Mouse (Mus musculus) hindbrain, embryonic 16.5 days (tissue): ENCODE measurements around the gene Mnat1. TPM values are rescaled to one million over a fixed set of nuclear protein-coding genes. Genes with fewer than 3 reads are reported as not detected.

ENCODE experiments used
- ATAC-seq: fragments of 200-750 bp; cut with Nextera tagmentation; 2 replicates; pipeline ENCODE4 v1.8.0; 2017; ENCODE audit warnings: moderate TSS enrichment, moderate library complexity
- H3K27ac ChIP-seq: fragments of 300-500 bp; sonication (generic); 2 replicates; pipeline ENCODE4 v1.5.1; 2014; ENCODE audit warnings: low read depth, mild to moderate bottlenecking, control low read depth, low read length, moderate library complexity
- H3K27me3 ChIP-seq: fragments of 300-500 bp; sonication (generic); replicated peaks from 2 replicates; pipeline ENCODE4 v1.6.1; 2014; ENCODE audit warnings: low read length; ENCODE audit not compliant: control insufficient read depth, insufficient read depth
- H3K36me3 ChIP-seq: fragments of 300-500 bp; sonication (generic); 2 replicates; pipeline ENCODE4 v1.6.1; 2014; ENCODE audit warnings: mild to moderate bottlenecking, low read length, moderate library complexity, mixed read lengths; ENCODE audit not compliant: control insufficient read depth, insufficient read depth
- H3K4me1 ChIP-seq: fragments of 300-500 bp; sonication (generic); 2 replicates; pipeline ENCODE4 v1.6.1; 2014; ENCODE audit warnings: low read depth, low read length; ENCODE audit not compliant: control insufficient read depth, insufficient read depth
- H3K4me2 ChIP-seq: fragments of 300-500 bp; sonication (generic); 2 replicates; pipeline ENCODE4 v1.6.1; 2014; ENCODE audit warnings: mild to moderate bottlenecking, low read length, control low read depth, moderate library complexity
- H3K4me3 ChIP-seq: fragments of 300-500 bp; sonication (generic); 2 replicates; pipeline ENCODE4 v1.5.1; 2014; ENCODE audit warnings: mild to moderate bottlenecking, low read length, control low read depth, moderate library complexity
- H3K9ac ChIP-seq: fragments of 300-500 bp; sonication (generic); 2 replicates; pipeline ENCODE4 v1.6.1; 2014; ENCODE audit warnings: low read depth, mild to moderate bottlenecking, control low read depth, low read length, moderate library complexity
- H3K9me3 ChIP-seq: fragments of 300-500 bp; sonication (generic); 2 replicates; pipeline ENCODE4 v1.6.1; 2014; ENCODE audit warnings: mild to moderate bottlenecking, low read length, moderate library complexity; ENCODE audit not compliant: control insufficient read depth
- WGBS: fragments of 180-500 bp; shearing (Covaris S2); extraction: QIAGEN DNeasy Blood & Tissue Kit; methylation state at CpG from one replicate; pipeline ENCODE4 v1.1.7; 2014; 5-methylcytosine and 5-hydroxymethylcytosine counted together
- polyA plus RNA-seq: library from polyadenylated mRNA; unstranded; fragments of >200 nt; fragmentation: Nextera tagmentation; extraction: Ambion mirVana; gene quantifications from 2 replicates; pipeline ENCODE4 v1.2.1, GENCODE M21; 2015

Mnat1 gene
- polyA plus RNA-seq, 1 experiment from 2014 or later: 16.2 TPM

- no peak overlapping the region for H3K4me2 ChIP-seq
- no peak overlapping the region for H3K9ac ChIP-seq
- no peaks in the 10 kb centered on the region for H3K9me3 ChIP-seq
- 74% methylated on average over 1 of the region's 1 CpGs for WGBS
- no peaks in the 10 kb centered on the region for H3K4me1 ChIP-seq
- ATAC-seq: no peak
- H3K27ac ChIP-seq: no peak overlapping the region
- no peak overlapping the region for H3K4me3 ChIP-seq
- H3K36me3 ChIP-seq: no peaks in the 10 kb centered on the region
- H3K27me3 ChIP-seq: no peaks in the 10 kb centered on the region
Observed at GRCm38 (mm10) chr12:73209117-73209516, 85.6 kb downstream of the Mnat1 start.

- H3K9ac ChIP-seq: no peak overlapping the region
- H3K27me3 ChIP-seq: no peaks in the 10 kb centered on the region
- H3K4me2 ChIP-seq: no peak overlapping the region
- H3K9me3 ChIP-seq: no peaks in the 10 kb centered on the region
- no peaks in the 10 kb centered on the region for H3K4me1 ChIP-seq
- no peak overlapping the region for H3K4me3 ChIP-seq
- H3K36me3 ChIP-seq: no peaks in the 10 kb centered on the region
- H3K27ac ChIP-seq: no peak overlapping the region
- no peak for ATAC-seq
- WGBS: 85% methylated on average over 3 of the region's 3 CpGs
Observed at GRCm38 (mm10) chr12:73210454-73210853, 86.9 kb downstream of the Mnat1 start.

DNA sequence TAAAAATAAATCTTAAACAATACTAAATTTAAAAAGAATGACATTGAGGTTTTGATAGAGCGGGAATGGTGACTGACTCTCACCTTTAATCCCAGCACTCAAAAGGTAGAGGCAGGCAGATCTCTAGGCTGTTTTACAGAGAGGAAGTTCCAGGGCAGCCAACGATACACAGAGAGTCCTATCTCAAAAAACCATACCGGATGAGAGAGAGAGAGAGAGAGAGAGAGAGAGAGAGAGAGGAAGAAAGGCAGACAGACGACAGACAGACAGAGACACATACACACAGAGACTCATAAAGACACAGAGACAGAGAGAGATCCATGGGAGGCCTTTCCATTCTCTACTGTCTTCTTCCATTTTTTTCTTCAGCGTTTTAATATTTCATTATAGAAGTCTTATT lies 92.3 kb downstream of the Mnat1 start:
- H3K4me2 ChIP-seq: no peak overlapping the region
- no peaks in the 10 kb centered on the region for H3K9me3 ChIP-seq
- no peaks in the 10 kb centered on the region for H3K27me3 ChIP-seq
- H3K36me3 ChIP-seq: peaks cover 8% of the 10 kb centered on the region; the same call in 1 of the 2 replicates
- H3K9ac ChIP-seq: no peak overlapping the region
- H3K4me1 ChIP-seq: no peaks in the 10 kb centered on the region
- WGBS: 96% methylated on average over 5 of the region's 5 CpGs
- no peak for ATAC-seq
- no peak overlapping the region for H3K27ac ChIP-seq
- H3K4me3 ChIP-seq: no peak overlapping the region

GRCm38 (mm10) chr12:73218632-73219031 lies 95.1 kb downstream of the Mnat1 start:
- no peak for ATAC-seq
- Histone ChIP-seq H3K4me2 (no peak overlapping the region), H3K9ac (no peak overlapping the region), H3K36me3 (peaks cover 8% of the 10 kb centered on the region; the same call in 1 of the 2 replicates), H3K4me1 (no peaks in the 10 kb centered on the region), H3K27ac (no peak overlapping the region), H3K27me3 (no peaks in the 10 kb centered on the region), H3K9me3 (no peaks in the 10 kb centered on the region), H3K4me3 (no peak overlapping the region)
- 90% methylated on average over 5 of the region's 5 CpGs for WGBS

- no peak for ATAC-seq
- Histone ChIP-seq H3K9ac (no peak overlapping the region), H3K36me3 (peaks cover 8% of the 10 kb centered on the region; the same call in 1 of the 2 replicates), H3K9me3 (no peaks in the 10 kb centered on the region), H3K27ac (no peak overlapping the region), H3K4me2 (no peak overlapping the region), H3K27me3 (no peaks in the 10 kb centered on the region), H3K4me3 (no peak overlapping the region), H3K4me1 (no peaks in the 10 kb centered on the region)
- 88% methylated on average over 3 of the region's 3 CpGs for WGBS
Observed at GRCm38 (mm10) chr12:73221235-73221634, 97.7 kb downstream of the Mnat1 start.

DNA sequence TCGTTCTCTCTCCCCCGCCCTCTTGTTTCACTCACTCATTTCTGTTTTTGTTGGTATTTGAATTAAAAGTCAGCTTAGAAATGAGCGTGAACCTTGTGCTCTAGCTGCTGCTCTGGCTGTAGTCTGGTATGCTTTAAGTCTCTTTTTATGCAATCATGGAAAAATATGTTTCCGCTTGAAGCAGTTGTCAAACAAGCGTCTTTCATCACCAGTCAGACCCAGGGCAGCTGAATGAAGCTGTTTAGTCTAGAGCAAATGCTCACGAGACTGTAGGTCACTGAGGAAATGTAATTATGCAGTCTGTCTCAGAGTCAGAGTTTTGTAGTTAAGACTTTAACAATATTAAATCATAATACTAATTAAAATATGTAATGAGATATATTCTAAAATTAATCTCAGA lies 100.4 kb downstream of the Mnat1 start:
- Histone ChIP-seq H3K4me1 (no peaks in the 10 kb centered on the region), H3K9me3 (no peaks in the 10 kb centered on the region), H3K9ac (no peak overlapping the region), H3K4me3 (no peak overlapping the region), H3K27ac (no peak overlapping the region), H3K36me3 (peaks cover 8% of the 10 kb centered on the region; the same call in 1 of the 2 replicates), H3K27me3 (no peaks in the 10 kb centered on the region), H3K4me2 (no peak overlapping the region)
- 66% methylated on average over 6 of the region's 6 CpGs for WGBS
- ATAC-seq: no peak

GRCm38 (mm10) chr12:73228427-73228826 lies 104.9 kb downstream of the Mnat1 start:
- H3K4me2 ChIP-seq: no peak overlapping the region
- H3K4me1 ChIP-seq: no peaks in the 10 kb centered on the region
- H3K9ac ChIP-seq: no peak overlapping the region
- no peak overlapping the region for H3K27ac ChIP-seq
- 97% methylated on average over 3 of the region's 3 CpGs for WGBS
- ATAC-seq: no peak
- H3K9me3 ChIP-seq: no peaks in the 10 kb centered on the region
- no peaks in the 10 kb centered on the region for H3K27me3 ChIP-seq
- H3K4me3 ChIP-seq: no peak overlapping the region
- H3K36me3 ChIP-seq: no peaks in the 10 kb centered on the region

DNA sequence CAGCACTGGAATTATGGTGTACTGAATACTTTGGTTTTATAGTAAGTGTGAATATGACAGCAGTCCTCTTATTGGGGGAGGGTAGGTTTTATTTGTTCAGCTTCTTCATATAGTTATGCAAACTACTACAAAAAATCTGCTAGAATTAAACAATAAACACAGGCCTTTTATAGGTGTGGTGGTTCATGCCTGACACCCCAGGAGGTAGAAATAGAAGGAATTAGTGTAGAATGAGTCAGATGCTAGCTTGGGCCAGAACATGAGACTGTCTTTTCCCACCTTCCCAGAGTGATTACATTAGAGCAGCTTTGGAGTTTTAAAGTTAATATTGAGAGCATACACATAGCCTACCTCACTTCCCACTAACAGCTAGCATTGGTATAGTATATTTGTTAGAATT lies 106.7 kb downstream of the Mnat1 start:
- ATAC-seq: no peak
- Histone ChIP-seq H3K9me3 (no peaks in the 10 kb centered on the region), H3K27ac (no peak overlapping the region), H3K4me1 (no peaks in the 10 kb centered on the region), H3K4me3 (no peak overlapping the region), H3K9ac (no peak overlapping the region), H3K36me3 (no peaks in the 10 kb centered on the region), H3K27me3 (no peaks in the 10 kb centered on the region), H3K4me2 (no peak overlapping the region)

GRCm38 (mm10) chr12:73231552-73231951 lies 108.0 kb downstream of the Mnat1 start:
- Histone ChIP-seq H3K36me3 (no peaks in the 10 kb centered on the region), H3K4me1 (no peaks in the 10 kb centered on the region), H3K9me3 (no peaks in the 10 kb centered on the region), H3K4me2 (no peak overlapping the region), H3K9ac (no peak overlapping the region), H3K27me3 (no peaks in the 10 kb centered on the region), H3K4me3 (no peak overlapping the region), H3K27ac (no peak overlapping the region)
- no peak for ATAC-seq

DNA sequence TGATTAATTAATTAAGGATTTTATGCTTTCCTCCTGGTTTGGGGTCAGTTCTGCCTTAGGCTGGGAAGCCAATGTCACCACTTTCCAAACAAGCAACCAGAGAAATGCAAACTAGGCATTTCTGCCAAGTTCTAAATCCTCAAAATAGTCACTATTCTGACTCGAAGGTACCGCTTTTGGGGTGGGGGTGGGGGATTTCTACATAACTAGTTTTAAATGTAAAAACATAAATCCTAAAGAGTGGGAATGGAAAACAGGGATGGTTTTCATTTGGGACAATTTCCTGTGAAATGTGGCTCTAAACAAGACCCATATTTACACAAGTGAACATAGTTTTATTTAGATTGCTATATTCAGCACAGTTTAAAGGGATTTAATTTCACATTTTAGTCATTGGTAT lies 109.1 kb downstream of the Mnat1 start:
- Histone ChIP-seq H3K9me3 (no peaks in the 10 kb centered on the region), H3K4me1 (no peaks in the 10 kb centered on the region), H3K4me2 (no peak overlapping the region), H3K4me3 (no peak overlapping the region), H3K36me3 (no peaks in the 10 kb centered on the region), H3K9ac (no peak overlapping the region), H3K27ac (no peak overlapping the region), H3K27me3 (no peaks in the 10 kb centered on the region)
- no peak for ATAC-seq
- WGBS: 80% methylated on average over 2 of the region's 2 CpGs
